Mouse (Mus musculus): ENCODE measurements around the gene Ptprk. TPM values are rescaled to one million over a fixed set of nuclear protein-coding genes. Genes with fewer than 3 reads are reported as not detected.

The Ptprk gene
- polyA plus RNA-seq, 1 experiment from 2014 or later = 3.7 TPM

DNA sequence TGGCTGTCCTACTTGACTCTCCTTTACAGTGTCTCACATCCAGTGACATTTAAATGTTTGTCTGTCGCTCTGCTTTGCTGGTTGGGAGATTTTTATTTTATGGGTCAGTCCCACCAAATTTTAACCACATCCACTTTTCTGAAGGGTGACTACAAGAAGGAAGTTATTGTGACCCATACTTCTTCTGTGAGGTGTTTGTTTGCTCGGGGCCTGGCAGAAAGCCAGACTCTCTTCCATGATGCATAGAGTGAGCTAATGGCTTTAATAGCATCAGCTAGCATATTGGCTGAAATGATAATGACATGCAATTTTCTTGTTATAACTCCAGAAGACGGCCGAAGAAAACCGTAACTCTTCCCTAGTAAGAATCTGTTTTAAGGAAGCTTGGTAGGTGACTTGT lies 119.0 kb downstream of the Ptprk start:
- WGBS (ENCODE audit: insufficient replicate concordance) = 65% methylated on average over 5 of the region's 5 CpGs
- Histone ChIP-seq H3K4me2 (no peak overlapping the region), H3K4me1 (replicated peaks) (no peaks in the 10 kb centered on the region), H3K9me3 (replicated peaks) (no peaks in the 10 kb centered on the region), H3K9ac (no peak overlapping the region), H3K36me3 (no peaks in the 10 kb centered on the region), H3K4me3 (replicated peaks) (no peak overlapping the region), H3K27me3 (no peaks in the 10 kb centered on the region), H3K27ac (no peak overlapping the region)
- DNase-seq (no peak), ATAC-seq (ENCODE audit: low read depth) (no peak)

DNA sequence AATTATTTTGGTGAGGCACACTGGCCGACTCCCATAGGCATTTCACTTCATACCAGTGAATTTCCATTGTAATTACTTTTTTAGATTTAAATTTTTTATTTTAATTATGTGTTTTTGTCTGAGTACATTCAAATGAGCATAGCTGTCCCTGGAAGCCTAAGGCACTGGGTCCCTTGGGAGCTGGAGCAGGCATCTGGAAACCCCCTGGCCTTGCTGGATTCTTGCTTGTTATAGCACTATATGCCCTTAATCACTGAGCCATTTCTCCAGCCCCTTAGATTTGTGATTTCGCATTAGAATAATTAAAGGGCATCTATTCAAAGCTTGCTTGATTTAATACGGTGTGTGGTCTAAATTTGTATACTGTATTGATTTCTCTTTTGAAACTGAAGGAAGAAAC lies 126.0 kb downstream of the Ptprk start:
- Histone ChIP-seq H3K27ac (no peak overlapping the region), H3K36me3 (no peaks in the 10 kb centered on the region), H3K9ac (no peak overlapping the region), H3K4me2 (no peak overlapping the region), H3K4me3 (replicated peaks) (no peak overlapping the region), H3K4me1 (replicated peaks) (no peaks in the 10 kb centered on the region), H3K9me3 (replicated peaks) (no peaks in the 10 kb centered on the region), H3K27me3 (no peaks in the 10 kb centered on the region)
- WGBS (ENCODE audit: insufficient replicate concordance) = 57% methylated on average over 3 of the region's 3 CpGs
- no peak for ATAC-seq (ENCODE audit: low read depth)
- DNase-seq = no peak

DNA sequence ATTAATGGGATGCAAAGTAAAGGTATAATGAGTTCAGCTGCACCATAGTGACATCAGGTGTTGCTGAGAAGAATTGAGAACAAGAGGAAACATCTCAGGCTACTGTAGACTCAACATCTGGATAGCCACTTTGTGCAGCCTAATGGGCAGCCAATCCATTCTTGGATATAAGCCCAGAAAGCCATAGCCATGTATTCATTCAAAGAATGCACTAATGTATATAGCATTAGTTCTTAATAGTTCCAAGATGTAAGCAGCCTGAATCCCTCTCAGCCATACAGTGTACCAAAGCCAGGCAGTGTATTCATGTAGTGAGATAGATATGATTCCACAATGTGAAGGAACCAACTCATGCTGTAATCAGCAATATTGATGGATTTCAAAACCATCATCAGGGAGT lies 134.8 kb downstream of the Ptprk start:
- H3K27me3 ChIP-seq = no peaks in the 10 kb centered on the region
- H3K4me2 ChIP-seq = no peak overlapping the region
- DNase-seq = no peak
- no peak for ATAC-seq (ENCODE audit: low read depth)
- H3K4me1 ChIP-seq (replicated peaks) = no peaks in the 10 kb centered on the region
- no peaks in the 10 kb centered on the region for H3K9me3 ChIP-seq (replicated peaks)
- H3K36me3 ChIP-seq = no peaks in the 10 kb centered on the region
- H3K4me3 ChIP-seq (replicated peaks) = no peak overlapping the region
- no peak overlapping the region for H3K27ac ChIP-seq
- H3K9ac ChIP-seq = no peak overlapping the region

DNA sequence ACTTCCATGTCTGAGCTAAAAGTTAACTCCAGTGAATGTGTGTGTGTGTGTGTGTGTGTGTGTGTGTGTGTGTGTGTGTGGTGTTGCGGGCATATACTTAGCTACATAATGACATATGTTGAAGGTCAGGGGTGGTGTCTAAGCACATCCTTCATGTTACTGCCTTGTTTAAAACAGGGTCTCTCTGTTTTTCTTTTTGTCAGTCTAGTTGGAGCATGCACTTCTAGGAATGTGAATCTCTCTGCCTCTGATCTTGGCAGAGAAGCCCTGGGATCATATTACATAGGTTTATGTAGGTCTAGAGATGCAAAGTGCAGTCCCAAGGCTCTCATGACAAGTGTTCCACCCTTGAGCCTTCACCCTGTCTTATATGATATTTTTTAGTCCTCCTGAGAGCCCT lies 137.5 kb downstream of the Ptprk start:
- no peak for DNase-seq
- no peak for ATAC-seq (ENCODE audit: low read depth)
- H3K36me3 ChIP-seq = no peaks in the 10 kb centered on the region
- 57% methylated on average over 1 of the region's 1 CpGs for WGBS (ENCODE audit: insufficient replicate concordance)
- H3K4me1 ChIP-seq (replicated peaks) = no peaks in the 10 kb centered on the region
- H3K4me3 ChIP-seq (replicated peaks) = no peak overlapping the region
- H3K27me3 ChIP-seq = no peaks in the 10 kb centered on the region
- no peaks in the 10 kb centered on the region for H3K9me3 ChIP-seq (replicated peaks)
- H3K4me2 ChIP-seq = no peak overlapping the region
- no peak overlapping the region for H3K27ac ChIP-seq
- H3K9ac ChIP-seq = no peak overlapping the region

DNA sequence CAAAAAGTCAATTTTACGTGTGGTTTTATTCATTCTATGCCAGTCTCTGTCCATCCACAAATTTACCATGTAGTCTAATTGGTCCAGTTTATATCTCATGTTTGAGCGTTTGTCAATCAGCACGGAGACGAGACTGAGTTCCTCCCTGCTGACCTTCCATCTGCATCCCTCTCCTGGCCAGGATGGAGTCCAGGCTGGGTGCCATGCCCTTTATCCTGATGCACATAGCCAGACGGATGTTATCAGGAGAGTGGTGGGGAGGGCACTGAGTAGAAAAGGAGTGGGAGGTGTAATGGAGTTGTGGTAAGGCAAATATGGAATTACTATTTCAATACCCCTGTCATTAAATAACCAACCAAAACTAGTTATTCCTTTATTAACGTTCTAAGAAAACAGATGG lies 140.5 kb downstream of the Ptprk start:
- H3K4me1 ChIP-seq (replicated peaks) = no peaks in the 10 kb centered on the region
- no peaks in the 10 kb centered on the region for H3K27me3 ChIP-seq
- no peak overlapping the region for H3K9ac ChIP-seq
- no peak overlapping the region for H3K27ac ChIP-seq
- 58% methylated on average over 6 of the region's 6 CpGs for WGBS (ENCODE audit: insufficient replicate concordance)
- H3K4me2 ChIP-seq = no peak overlapping the region
- H3K36me3 ChIP-seq = no peaks in the 10 kb centered on the region
- H3K9me3 ChIP-seq (replicated peaks) = no peaks in the 10 kb centered on the region
- DNase-seq (no peak), ATAC-seq (ENCODE audit: low read depth) (no peak)
- no peak overlapping the region for H3K4me3 ChIP-seq (replicated peaks)

DNA sequence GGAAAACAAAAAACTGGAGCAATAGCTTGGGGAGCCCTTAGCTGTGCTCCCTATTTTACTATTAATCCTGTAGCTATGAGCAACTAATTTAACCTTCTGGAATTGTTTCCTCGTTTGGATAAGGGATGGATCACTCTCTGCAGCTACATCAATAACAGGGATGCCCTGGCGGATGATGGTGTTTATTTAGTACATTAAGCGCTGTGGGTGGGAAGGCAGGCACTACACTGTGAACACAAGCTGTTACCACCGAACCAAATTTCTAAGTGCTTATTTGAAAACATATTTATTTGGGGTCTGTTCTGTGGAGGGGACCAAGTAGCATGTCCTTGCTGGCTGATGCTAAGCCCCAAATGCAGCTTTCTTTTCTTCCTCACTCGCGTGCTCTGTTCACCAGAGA lies 149.0 kb downstream of the Ptprk start:
- Histone ChIP-seq H3K4me3 (replicated peaks) (no peak overlapping the region), H3K27ac (no peak overlapping the region), H3K4me2 (no peak overlapping the region), H3K36me3 (no peaks in the 10 kb centered on the region), H3K4me1 (replicated peaks) (0 out of 2 replicates have a peak, but pooled peaks cover 2% of the 10 kb centered on the region), H3K9me3 (replicated peaks) (no peaks in the 10 kb centered on the region), H3K9ac (no peak overlapping the region), H3K27me3 (no peaks in the 10 kb centered on the region)
- 60% methylated on average over 6 of the region's 6 CpGs for WGBS (ENCODE audit: insufficient replicate concordance)
- ATAC-seq (ENCODE audit: low read depth) (no peak), DNase-seq (no peak)

DNA sequence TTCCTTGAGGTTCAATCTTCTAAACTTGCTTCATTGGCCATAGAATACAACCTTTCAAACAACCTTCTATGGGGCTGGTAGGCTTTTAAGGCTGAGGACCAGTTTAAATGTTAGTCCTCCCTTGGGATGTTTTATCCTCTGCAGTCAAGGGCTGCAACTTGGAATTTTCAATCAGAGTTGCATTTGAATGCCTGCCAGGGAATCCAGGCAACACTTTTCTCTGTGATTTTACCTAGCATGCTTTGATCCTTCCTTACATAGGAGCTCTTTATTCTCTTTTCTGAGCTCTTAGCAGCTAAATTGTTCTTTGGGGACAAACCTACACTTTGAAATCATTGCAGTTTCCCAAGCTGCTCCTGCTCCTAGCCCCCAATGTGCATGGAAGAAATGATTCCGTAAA lies 149.8 kb downstream of the Ptprk start:
- ATAC-seq (ENCODE audit: low read depth) (no peak), DNase-seq (no peak)
- no peaks in the 10 kb centered on the region for H3K27me3 ChIP-seq
- no peak overlapping the region for H3K4me3 ChIP-seq (replicated peaks)
- no peaks in the 10 kb centered on the region for H3K9me3 ChIP-seq (replicated peaks)
- no peaks in the 10 kb centered on the region for H3K36me3 ChIP-seq
- 90% methylated on average over 1 of the region's 1 CpGs for WGBS (ENCODE audit: insufficient replicate concordance)
- H3K27ac ChIP-seq = no peak overlapping the region
- no peak overlapping the region for H3K9ac ChIP-seq
- H3K4me1 ChIP-seq (replicated peaks) = 0 out of 2 replicates have a peak, but pooled peaks cover 3% of the 10 kb centered on the region
- H3K4me2 ChIP-seq = no peak overlapping the region

DNA sequence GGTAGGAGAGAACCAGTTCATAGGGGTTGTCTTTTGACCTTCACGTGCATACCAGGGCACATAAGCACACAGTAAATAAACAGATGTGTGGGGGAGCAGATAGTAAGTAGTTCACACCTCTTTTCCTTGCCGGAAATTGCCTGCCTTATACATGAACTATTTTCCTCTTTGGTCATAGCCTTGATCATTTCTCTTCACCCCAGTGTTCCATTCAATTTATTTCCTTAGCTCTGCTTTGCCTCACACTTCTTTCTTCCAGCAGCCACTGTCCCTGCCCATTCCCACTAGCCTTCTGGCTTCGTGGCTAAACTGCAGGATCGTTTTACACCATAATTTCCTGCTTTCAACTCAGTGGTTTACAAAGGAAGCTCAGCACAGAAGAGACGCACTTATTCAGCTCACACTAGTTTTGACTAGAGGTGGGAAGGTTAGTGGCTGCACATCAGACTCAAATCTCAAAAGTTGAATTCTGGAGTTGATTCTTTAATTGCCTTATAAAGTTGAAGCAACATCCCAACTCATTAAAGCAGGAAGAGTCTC lies 151.0 kb downstream of the Ptprk start:
- no peak for DNase-seq
- H3K9ac ChIP-seq = no peak overlapping the region
- no peak overlapping the region for H3K4me2 ChIP-seq
- no peak for ATAC-seq (ENCODE audit: low read depth)
- H3K9me3 ChIP-seq (replicated peaks) = no peaks in the 10 kb centered on the region
- H3K4me1 ChIP-seq (replicated peaks) = 0 out of 2 replicates have a peak, but pooled peaks cover 3% of the 10 kb centered on the region
- H3K27ac ChIP-seq = no peak overlapping the region
- no peak overlapping the region for H3K4me3 ChIP-seq (replicated peaks)
- H3K36me3 ChIP-seq = no peaks in the 10 kb centered on the region
- WGBS (ENCODE audit: insufficient replicate concordance) = 26% methylated on average over 5 of the region's 5 CpGs
- no peaks in the 10 kb centered on the region for H3K27me3 ChIP-seq

DNA sequence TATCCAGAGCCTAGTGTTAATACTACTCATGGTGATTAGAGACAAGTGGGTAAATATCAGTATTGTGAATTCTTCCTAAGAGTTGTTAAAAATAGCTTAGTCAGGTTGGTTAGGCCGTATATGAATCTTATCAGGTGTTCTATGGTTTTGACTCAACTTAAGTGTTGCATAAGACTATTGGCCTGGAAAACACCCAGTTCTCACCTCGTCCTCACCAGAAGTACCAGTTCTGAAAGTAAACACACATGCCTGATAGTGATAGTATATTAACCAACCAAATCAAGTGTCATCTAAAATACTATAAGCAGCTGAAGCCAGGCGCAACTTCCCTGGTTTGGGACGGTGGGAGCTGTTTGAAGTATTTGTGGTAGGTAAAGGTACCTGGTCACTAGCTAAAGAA lies 153.1 kb downstream of the Ptprk start:
- no peak overlapping the region for H3K4me2 ChIP-seq
- H3K9me3 ChIP-seq (replicated peaks) = no peaks in the 10 kb centered on the region
- no peak overlapping the region for H3K27ac ChIP-seq
- ATAC-seq (ENCODE audit: low read depth) = no peak
- no peak overlapping the region for H3K4me3 ChIP-seq (replicated peaks)
- 45% methylated on average over 4 of the region's 4 CpGs for WGBS (ENCODE audit: insufficient replicate concordance)
- no peak for DNase-seq
- H3K27me3 ChIP-seq = no peaks in the 10 kb centered on the region
- H3K9ac ChIP-seq = no peak overlapping the region
- H3K4me1 ChIP-seq (replicated peaks) = 0 out of 2 replicates have a peak, but pooled peaks cover 3% of the 10 kb centered on the region
- H3K36me3 ChIP-seq = no peaks in the 10 kb centered on the region

DNA sequence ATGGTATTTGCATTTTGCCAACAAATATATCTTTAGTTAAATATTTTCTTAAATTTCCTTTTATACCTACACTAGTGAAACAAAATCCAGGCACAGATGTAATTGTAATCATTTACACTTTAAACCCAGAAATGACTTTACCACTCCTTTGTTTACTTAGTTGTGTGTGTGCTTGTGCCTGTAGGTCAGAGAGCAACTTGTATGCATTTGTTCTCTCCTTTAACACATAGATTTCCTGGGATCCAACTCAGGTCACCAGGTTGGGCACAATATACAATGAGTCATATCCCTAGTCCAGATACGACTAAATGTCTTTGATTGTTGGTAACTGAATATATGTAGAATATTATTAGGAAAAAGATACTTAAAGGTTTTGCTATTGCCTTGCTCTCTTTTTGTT lies 153.6 kb downstream of the Ptprk start:
- 61% methylated on average over 1 of the region's 1 CpGs for WGBS (ENCODE audit: insufficient replicate concordance)
- ATAC-seq (ENCODE audit: low read depth) (no peak), DNase-seq (no peak)
- H3K4me3 ChIP-seq (replicated peaks) = no peak overlapping the region
- H3K36me3 ChIP-seq = no peaks in the 10 kb centered on the region
- H3K9ac ChIP-seq = no peak overlapping the region
- no peaks in the 10 kb centered on the region for H3K27me3 ChIP-seq
- no peak overlapping the region for H3K4me2 ChIP-seq
- no peak overlapping the region for H3K27ac ChIP-seq
- 0 out of 2 replicates have a peak, but pooled peaks cover 3% of the 10 kb centered on the region for H3K4me1 ChIP-seq (replicated peaks)
- no peaks in the 10 kb centered on the region for H3K9me3 ChIP-seq (replicated peaks)

DNA sequence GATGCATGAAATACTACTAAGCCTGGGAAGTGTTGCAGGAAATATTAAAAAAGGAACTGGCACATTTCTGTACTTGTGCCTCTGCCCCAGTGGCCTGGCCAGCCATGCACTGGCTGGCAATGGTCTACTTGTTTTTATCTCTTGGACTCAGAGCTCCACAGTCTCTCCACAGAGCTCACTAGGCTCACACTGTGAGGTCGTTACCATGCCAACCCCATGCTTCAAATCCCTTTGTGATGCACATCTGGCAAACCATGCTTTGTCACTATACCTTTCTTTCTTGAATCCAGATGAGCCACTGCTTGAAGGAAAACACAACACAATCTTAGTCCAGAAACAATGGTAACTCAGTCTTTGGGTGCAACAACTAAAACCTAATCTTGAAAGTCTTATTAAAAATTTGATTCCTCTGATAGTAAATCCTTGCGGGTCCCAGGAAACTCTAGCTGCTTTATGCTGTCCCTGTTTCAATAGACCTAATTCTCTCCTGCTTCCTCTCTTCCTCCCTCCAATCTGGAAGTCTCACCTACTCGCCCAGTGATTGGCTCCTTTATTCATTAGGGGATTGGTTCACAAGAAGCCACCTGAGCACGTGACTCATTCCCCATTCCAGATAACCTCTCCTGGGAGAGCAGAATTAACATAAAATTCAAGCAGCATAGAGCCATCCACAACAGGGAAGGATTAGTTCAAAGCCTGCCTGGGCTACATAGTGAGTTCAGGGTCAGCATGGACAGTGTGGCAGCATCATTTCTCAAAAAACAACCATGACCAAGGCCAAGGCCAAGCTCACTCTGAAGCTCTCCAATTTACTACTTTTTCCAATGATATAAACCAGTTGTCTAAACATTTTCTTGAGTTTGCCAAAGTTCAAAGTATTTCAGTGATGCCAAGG lies 157.9 kb downstream of the Ptprk start:
- H3K27ac ChIP-seq = no peak overlapping the region
- ATAC-seq (ENCODE audit: low read depth) = no peak
- H3K4me2 ChIP-seq = no peak overlapping the region
- 0 out of 2 replicates have a peak, but pooled peaks cover 3% of the 10 kb centered on the region for H3K4me1 ChIP-seq (replicated peaks)
- H3K4me3 ChIP-seq (replicated peaks) = no peak overlapping the region
- H3K27me3 ChIP-seq = no peaks in the 10 kb centered on the region
- WGBS (ENCODE audit: insufficient replicate concordance) = 38% methylated on average over 4 of the region's 4 CpGs
- no peaks in the 10 kb centered on the region for H3K9me3 ChIP-seq (replicated peaks)
- no peaks in the 10 kb centered on the region for H3K36me3 ChIP-seq
- DNase-seq = no peak
- H3K9ac ChIP-seq = no peak overlapping the region

DNA sequence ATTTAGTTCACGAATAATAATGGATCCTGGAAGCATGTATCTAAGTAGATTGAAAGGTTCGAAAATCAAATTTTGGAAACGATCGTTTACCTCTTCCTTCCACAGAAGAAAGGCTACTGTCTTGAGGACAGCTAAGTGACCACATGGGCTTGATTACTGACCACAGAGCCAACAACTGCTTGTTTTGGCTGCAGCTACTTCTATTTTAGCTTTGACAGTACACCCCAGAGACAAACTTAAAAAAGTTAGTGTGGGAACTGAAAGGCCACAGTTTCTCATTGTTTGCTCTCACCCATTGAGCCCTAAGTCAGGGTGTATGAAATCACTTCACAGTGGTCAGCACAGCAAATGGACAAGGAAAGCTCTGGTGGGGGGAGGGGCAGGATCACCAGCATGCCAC lies 174.4 kb downstream of the Ptprk start:
- ATAC-seq (ENCODE audit: low read depth) (no peak), DNase-seq (no peak)
- Histone ChIP-seq H3K9ac (no peak overlapping the region), H3K27ac (no peak overlapping the region), H3K4me3 (replicated peaks) (no peak overlapping the region), H3K9me3 (replicated peaks) (no peaks in the 10 kb centered on the region), H3K27me3 (no peaks in the 10 kb centered on the region), H3K4me1 (replicated peaks) (no peaks in the 10 kb centered on the region), H3K36me3 (no peaks in the 10 kb centered on the region), H3K4me2 (no peak overlapping the region)
- 69% methylated on average over 4 of the region's 4 CpGs for WGBS (ENCODE audit: insufficient replicate concordance)
